Mouse (Mus musculus): ENCODE measurements at regions not wholly inside any gene's neighbourhood (a gene's known extent, or its start where the extent isn't known, plus 50 kb on each side); places are given as distances from the start of the nearest gene placed in this dataset.

DNA sequence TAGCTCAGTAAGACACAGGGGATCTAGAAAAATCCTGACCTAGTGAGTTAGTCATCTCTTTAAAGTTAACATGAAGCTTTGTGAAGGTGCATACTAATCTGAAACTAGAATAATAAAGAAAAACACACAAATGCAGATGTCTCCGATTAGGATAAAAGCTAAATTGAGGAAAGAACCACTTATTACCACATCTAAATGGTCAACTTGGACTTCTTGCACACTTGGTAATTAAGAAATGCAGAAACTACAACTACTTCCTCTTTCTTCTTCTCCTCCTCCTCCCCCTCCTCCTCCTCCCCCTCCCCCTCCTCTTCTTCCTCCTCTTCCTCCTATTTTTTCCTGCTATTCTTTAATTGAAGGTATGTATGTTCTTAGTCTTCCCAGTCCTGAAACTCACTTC, 116.3 kb downstream of the Dkk1 start:
- DNase-seq (ENCODE audit: low read depth, low spot score): no peak

DNA sequence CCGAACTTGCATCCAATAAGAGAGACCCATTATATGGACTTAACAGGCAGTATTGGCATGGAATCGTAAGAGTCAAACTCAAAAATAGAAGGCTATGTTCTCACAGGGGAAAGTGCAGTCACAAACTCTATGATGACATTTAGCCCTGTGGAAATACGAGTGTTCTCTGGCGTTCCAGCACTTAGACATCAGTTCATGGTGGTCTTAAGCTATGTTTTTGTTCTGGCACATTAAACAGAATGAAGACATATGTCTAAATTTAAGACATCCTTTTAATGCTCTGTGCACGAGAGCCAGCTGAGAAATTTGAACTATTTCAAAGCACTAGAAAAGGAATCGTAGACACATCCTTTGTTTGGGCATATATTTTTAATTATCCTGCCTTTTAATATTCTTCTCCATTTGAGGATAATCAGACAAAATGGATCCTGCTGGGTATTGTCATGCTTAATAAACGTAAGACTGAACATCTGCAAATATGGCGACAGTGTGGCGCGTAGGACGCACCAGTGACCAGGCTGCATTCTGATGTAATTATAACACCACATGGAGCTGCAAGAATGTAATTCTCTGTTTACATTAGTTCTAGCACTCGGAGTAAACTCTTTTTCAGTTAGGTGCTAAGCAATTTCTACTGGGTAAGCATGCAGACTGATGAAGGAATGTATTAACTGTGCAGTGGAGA, 114.3 kb downstream of the Dkk1 start:
- no peak for DNase-seq (ENCODE audit: low read depth, low spot score)

DNA sequence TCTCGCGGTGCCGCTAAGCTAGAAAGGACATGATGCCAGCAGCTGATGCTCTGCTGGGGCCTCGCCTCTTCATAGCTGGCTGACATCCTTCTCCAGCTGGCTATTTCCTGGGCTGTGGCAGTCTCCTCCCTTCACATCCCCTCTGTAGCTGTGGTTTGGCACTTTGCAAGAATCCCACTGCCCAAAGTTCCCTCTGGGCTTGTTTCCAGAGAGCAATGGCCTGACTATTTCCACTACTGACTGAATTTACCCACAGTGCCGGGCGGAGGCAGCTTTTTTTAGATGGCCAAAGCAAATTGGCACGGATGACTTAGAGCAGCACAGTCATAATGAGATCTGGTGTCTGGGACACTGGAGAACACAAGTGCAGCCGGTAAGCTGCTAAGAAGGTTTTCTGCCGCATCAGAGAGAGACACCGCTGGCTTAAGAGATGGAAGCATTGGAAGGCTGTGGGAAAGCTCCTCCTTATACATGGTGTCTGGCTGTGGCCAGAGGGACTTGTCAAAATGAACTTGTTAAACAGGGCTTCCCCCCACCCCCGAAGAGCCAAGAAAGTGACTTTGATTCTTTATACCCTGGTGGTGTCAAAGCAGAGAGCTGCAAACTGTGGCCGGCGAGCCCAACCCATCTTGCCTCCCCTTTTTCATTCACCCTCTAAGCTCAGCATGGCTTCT, 98.5 kb downstream of the Dkk1 start:
- DNase-seq (ENCODE audit: low read depth, low spot score): no peak

DNA sequence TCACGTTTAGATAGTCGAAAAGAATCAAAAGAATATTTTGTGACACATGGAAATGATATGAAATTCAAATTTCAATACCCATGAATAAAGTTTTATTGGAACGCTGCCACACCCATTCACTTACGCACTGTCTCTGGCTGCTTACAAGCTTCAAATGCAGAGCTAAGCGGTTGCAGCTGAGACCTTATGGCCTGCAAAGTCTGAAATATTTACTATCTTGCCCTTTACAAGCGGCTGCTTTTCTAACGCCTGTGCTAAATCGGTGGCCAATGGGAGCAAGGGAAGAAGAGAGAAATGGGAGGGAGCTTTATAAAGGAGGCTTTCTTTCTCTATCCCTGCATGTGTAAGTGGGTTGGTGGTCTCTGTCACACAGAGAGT, 97.9 kb downstream of the Dkk1 start:
- DNase-seq (ENCODE audit: low read depth, low spot score): no peak

DNA sequence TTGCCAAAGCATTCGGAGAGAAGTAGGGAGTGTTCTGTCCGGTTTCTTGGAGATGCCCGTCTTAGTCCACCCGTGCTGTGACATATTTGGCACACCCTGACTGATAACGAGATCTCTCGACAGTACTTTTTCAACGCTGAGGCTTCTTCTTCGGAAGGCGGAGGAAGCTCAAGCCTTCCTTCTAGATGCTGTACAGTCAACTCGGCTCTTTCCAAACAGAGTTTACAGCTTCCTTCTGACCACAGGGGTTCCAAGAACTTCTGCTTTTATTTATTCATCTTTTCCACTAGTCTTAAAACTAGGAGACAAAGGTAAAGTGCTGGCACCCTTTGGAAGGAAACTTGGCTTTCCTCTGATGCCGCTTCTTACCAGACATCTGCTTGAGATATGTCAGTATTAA, 96.8 kb downstream of the Dkk1 start:
- DNase-seq (ENCODE audit: low read depth, low spot score): no peak

DNA sequence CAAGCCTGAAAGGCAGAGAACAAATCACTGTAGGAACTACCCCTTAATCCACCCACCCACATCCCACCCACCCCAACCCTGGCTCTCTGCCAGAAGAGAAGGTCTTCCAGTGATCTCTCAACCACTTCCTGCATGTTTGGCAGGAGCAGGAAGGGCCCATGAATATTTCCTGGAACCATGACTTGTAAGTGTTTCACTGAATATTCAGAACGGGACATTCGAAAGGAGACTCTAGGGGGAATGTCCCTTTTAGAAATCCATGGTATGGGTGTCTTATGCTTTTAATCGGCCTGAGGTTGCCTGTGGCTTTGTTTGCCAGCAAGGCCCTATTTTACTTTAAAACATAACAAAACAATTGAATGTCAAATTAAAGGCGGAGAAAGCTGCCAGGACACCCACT, 66.0 kb downstream of the Dkk1 start:
- DNase-seq (ENCODE audit: low read depth, low spot score): no peak

DNA sequence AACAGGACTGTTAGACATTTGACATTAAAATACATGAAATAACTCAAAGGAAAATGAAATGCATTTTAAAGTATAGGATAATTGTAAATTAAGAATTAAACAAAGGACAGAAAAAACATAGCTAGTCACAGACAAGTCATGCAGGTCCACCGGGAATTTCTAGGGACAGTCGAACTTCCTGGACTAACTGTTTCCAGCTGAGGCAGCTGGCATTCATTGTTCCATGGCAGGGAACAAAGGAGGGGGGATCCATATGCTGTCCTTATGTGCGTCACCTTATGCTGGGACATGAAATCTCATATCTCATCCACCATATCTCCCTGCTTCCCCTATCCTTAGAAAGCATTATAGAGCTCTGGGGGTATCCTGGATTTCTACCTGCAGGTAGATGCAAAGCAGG, 59.7 kb downstream of the Dkk1 start:
- no peak for DNase-seq (ENCODE audit: low read depth, low spot score)

DNA sequence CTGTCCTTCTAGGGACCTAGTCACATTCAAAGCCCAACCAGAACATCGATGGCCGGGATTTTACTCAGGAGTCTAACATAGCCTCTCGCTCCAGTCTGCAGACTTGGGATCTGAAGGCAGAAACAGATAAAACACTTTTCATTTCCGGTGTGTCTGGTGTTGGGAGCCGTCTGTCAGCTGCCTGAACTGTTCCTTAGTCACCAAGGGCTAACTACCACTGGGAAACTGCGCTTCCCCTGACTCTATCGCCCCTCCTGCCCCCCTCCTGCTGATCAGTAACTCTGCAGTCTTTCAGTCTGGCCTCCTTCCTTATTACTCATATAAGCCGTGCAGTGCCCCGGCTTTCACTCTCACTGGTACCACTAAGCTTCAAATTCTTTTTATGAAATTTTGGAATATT, 58.5 kb downstream of the Dkk1 start:
- no peak for DNase-seq (ENCODE audit: low read depth, low spot score)

Data from retina, postnatal 7 days (tissue).